Mouse (Mus musculus) kidney, embryonic 16.5 days (tissue): ENCODE data around the gene Selenbp1. TPM values are rescaled to one million over a fixed set of nuclear protein-coding genes. Genes with fewer than 3 reads are reported as not detected.

Experiments used
- polyA plus RNA-seq: library from polyadenylated mRNA; unstranded; fragments of >200 nt; fragmentation: Nextera tagmentation; extraction: Ambion mirVana; gene quantifications from 2 replicates; pipeline ENCODE4 v1.2.1, GENCODE M21; 2015

Selenbp1 gene
- polyA plus RNA-seq, 1 experiment from 2014 or later, result 105 TPM

Other genes starting within 250 kb of the Selenbp1 start
- gene Selenbp2, start 239.5 kb upstream of the Selenbp1 start, polyA plus RNA-seq, result 2.2 and 4.6 TPM in 2 replicates
- 20.7 and 24.0 TPM in 2 replicates for gene Cgn, start 146.6 kb upstream of the Selenbp1 start, polyA plus RNA-seq
- 15.9 and 21.0 TPM in 2 replicates for gene Pogz, start 95.5 kb upstream of the Selenbp1 start, polyA plus RNA-seq
- 341 and 366 TPM in 2 replicates for gene Psmb4, start 46.1 kb upstream of the Selenbp1 start, polyA plus RNA-seq
- 10.0 and 10.5 TPM in 2 replicates for gene Rfx5, start 21.0 kb downstream of the Selenbp1 start, polyA plus RNA-seq
- gene Pi4kb, start 41.7 kb downstream of the Selenbp1 start, polyA plus RNA-seq, result 25.0 and 30.3 TPM in 2 replicates
- gene Zfp687, start 82.4 kb downstream of the Selenbp1 start, polyA plus RNA-seq, result 28.8 and 32.9 TPM in 2 replicates
- 279 and 281 TPM in 2 replicates for gene Psmd4, start 109.6 kb downstream of the Selenbp1 start, polyA plus RNA-seq
- 24.0 and 24.7 TPM in 2 replicates for gene Pip5k1a, start 173.9 kb downstream of the Selenbp1 start, polyA plus RNA-seq
- 184 and 185 TPM in 2 replicates for gene Vps72, start 178.0 kb downstream of the Selenbp1 start, polyA plus RNA-seq
- gene Tmod4, start 191.4 kb downstream of the Selenbp1 start, polyA plus RNA-seq, result 0.84 and 1.6 TPM in 2 replicates
- gene Scnm1, start 201.0 kb downstream of the Selenbp1 start, polyA plus RNA-seq, result 71.6 and 79.0 TPM in 2 replicates
- 15.3 and 17.3 TPM in 2 replicates for gene Lysmd1, start 201.0 kb downstream of the Selenbp1 start, polyA plus RNA-seq
- 2.9 and 4.2 TPM in 2 replicates for gene Tnfaip8l2, start 209.3 kb downstream of the Selenbp1 start, polyA plus RNA-seq
- 3.0 and 3.1 TPM in 2 replicates for gene Sema6c, start 227.4 kb downstream of the Selenbp1 start, polyA plus RNA-seq